Mouse (Mus musculus) testis, adult 2 months (tissue): ENCODE results near the gene Cadps2.

Source experiments
- CTCF ChIP-seq: fragments of 200-500 bp; IDR thresholded peaks from 2 replicates; pipeline ENCODE4 v1.5.1; 2012; ENCODE audit warnings: low read depth, mild to moderate bottlenecking, inconsistent platforms, low read length, moderate library complexity; ENCODE audit not compliant: control insufficient read depth, insufficient read depth, insufficient replicate concordance
- POLR2A ChIP-seq: fragments of 200-500 bp; IDR thresholded peaks from 2 replicates; pipeline ENCODE4 v1.6.1; 2012; ENCODE audit warnings: low read depth, mild to moderate bottlenecking, inconsistent platforms, low read length, moderate library complexity; ENCODE audit not compliant: control insufficient read depth

DNA sequence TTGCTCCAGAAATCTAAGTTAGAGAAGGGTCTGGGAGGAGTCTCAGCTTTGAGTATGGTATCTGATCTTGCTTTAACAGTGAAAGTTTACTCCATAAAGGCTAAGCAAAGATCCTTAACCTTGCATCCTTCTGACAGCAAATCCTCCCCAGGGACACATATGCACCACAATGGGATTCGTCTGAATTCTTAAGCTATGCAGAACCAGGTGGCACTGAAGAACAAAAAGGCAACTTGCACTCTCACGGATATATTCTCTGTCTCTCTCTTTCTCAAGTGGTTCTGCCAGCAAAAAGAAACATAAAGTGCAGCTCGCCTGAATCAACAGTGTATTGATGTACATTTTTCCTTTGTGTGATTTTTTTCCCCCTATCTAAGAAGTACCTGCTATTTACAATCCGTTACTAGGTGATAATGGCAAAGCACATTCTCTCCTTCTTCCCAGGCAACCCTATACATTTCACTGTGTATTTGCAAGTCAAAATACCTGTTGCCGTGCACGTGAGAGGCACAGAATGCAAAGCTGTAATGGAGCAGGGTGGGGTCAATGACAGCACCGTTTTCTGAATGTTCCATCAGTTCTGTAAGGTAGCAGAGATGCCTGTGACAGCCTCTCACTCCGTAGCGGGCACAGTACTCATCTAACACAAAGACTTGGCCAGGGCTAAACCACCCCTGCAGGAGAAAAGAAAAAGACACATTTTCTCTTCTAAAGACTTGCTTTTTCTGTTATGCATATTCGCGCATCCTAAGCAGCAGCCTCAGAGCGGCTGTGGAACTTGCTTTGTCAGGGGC is 428.8 kb downstream of the Cadps2 start:
- TF ChIP-seq CTCF = no peak
- no peak for TF ChIP-seq POLR2A
